Mouse (Mus musculus) liver, adult 2 months (tissue): Measurements from ENCODE around the gene Lyve1.

Source experiments
- CTCF ChIP-seq: fragments of 200-500 bp; IDR thresholded peaks from 2 replicates; pipeline ENCODE4 v1.5.1; 2011; ENCODE audit warnings: low read depth, low read length, control low read depth
- POLR2A ChIP-seq: fragments of 200-500 bp; IDR thresholded peaks from 2 replicates; pipeline ENCODE4 v1.6.1; 2011; ENCODE audit warnings: low read length, control low read depth; ENCODE audit not compliant: insufficient read depth; ENCODE audit errors: extremely low read depth

GRCm38 (mm10) chr7:110822055-110822454 is 41.0 kb downstream of the Lyve1 start:
- TF ChIP-seq CTCF (no peak), POLR2A (no peak)
